Mouse (Mus musculus) left cerebral cortex, postnatal 36 days (tissue): ENCODE data around the gene Dcst2. TPM values are rescaled to one million over a fixed set of nuclear protein-coding genes. Genes with fewer than 3 reads are reported as not detected.

Experiments
- DNase-seq, 2 experiments: peaks; one replicate each; pipeline ENCODE4 v3.0.0; 2021 to 2022; ENCODE audit warnings: low spot score in 2 of 2, mixed read lengths in 1 of 2
- intact Hi-C: fragments of 180-260 bp; cut with DNase I; formaldehyde crosslinking; loops from one replicate; pipeline ENCODE4 v1.15.1; 2025
- total RNA-seq, 2 experiments: library from RNA; stranded (reverse); gene quantifications; 2 replicates each; pipeline ENCODE4 v1.2.3; 2021

Gene Dcst2
- total RNA-seq, 2 experiments from 2014 or later, result 0.23 to 0.39 TPM

- no peak for DNase-seq
- intact Hi-C loops, result loop anchor here (5.0 kb wide), 1 partner anchor 34 kb away; no protein-coding TSS in a partner anchor
Measured at GRCm38 (mm10) chr3:89351271-89351670, 10.5 kb upstream of the Dcst2 start.

- intact Hi-C loops, result loop anchor here (2.0 to 5.0 kb wide), 2 partner anchors 14 to 38 kb away; no protein-coding TSS in a partner anchor
- peak; percentile 82 to 86 for DNase-seq
Measured at GRCm38 (mm10) chr3:89354816-89355511, 6.8 kb upstream of the Dcst2 start.

GRCm38 (mm10) chr3:89355512-89355902 lies 6.3 kb upstream of the Dcst2 start:
- intact Hi-C loops, result loop anchor here (2.0 kb wide), 1 partner anchor 15 kb away; no protein-coding TSS in a partner anchor
- no peak for DNase-seq

DNA sequence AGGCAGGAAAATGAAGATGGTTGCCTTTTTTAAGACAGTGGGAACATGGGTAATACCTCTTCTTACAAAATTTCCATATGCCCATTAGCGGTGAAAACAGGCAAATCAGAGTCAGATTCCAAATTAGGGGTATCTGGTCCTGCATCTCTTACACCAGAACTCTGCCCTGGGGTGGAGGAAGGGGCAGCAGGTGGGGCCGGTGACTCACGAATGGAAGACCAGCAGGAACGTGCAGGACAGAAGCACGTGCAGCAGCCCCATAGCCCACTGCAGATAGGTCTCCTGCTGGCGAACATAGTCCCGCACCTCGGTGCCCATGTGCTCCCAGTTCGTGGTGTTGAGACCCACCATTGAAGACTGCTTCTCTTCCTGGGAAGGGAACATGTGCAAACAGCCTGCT lies 5.7 kb upstream of the Dcst2 start:
- intact Hi-C loops, result no loop called here
- no peak for DNase-seq

DNA sequence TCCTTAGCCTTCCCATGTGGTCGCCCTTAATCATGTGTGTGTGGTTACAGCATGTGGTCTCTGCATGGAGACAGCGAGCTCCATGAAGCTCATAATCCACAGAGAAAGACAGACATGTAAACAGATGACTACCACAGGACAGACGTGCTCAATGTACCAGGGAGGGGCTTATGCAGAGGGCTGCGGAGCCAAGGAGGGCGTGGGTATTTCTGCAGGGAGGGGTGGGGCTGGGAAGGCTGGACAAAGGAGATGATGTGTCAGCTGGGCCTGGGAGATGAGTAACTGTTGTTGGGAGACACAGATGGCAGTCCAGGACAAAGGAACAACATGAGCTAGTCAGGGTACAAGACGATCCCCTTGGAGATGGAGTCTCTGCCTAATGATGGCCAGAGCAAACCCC lies 2.1 kb upstream of the Dcst2 start:
- no peak for DNase-seq
- intact Hi-C loops, result no loop called here

DNA sequence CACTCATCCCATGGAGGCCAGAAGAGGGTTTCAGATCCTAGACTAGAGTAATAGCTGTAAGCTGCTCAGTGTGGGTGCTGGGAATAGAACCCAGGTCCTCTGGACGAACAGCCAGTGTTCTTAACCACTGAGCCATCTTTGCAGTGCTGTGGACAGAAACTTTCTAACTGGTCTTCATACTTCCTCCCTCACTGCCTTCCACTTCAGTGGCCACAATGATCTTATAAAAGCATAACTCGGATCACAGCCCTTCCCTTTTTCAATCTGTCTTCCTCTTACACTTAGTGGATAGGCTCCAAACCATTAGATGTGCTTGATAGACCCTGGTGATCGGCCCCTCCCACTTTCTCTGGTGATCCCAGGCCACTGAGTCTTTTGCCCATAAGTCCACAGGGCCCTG lies 1.5 kb upstream of the Dcst2 start:
- intact Hi-C loops, result no loop called here
- no peak for DNase-seq

DNA sequence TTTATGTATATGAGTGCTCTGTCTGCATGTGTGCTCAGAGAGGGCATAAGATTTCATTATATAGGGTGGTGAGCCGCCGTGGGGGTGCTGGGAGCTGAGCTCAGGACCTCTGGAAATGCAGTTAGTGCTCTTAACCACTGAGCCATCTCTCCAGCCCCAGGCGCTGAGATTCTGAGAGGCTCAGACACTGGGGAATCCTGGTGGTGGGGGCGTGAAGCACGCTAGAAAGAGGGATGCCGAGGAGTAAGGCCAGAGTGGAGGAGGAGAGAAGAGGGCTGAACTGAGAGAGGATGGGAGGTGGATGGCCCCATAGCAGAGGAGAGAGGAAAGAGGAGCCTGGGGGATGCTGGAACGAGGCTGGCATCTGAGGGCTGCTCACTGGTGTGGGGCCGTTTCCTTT lies 2.9 kb downstream of the Dcst2 start:
- no peak for DNase-seq
- intact Hi-C loops, result no loop called here

DNA sequence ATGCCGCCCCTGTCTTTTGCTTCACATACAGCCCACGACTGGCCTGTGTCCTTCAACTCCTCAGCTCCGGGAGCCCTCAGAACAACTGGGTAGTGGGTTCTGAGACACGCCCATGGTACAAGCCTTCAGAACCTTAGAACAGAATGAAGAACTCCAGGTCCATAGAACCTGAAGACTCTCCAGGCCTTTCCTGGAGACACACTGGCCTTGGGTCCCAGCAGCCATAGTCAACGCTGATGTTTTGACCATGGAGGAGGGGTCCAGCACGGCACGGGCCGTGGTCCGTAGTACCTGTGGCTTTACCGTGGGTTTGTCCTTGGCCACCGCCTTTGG lies 3.3 kb downstream of the Dcst2 start, which contains the start of gene Dcst1:
Gene Dcst1, minus strand, starts transcription at position 101 of the 333 bp plus-strand sequence.
- DNase-seq, result no peak
- intact Hi-C loops, result no loop called here

DNA sequence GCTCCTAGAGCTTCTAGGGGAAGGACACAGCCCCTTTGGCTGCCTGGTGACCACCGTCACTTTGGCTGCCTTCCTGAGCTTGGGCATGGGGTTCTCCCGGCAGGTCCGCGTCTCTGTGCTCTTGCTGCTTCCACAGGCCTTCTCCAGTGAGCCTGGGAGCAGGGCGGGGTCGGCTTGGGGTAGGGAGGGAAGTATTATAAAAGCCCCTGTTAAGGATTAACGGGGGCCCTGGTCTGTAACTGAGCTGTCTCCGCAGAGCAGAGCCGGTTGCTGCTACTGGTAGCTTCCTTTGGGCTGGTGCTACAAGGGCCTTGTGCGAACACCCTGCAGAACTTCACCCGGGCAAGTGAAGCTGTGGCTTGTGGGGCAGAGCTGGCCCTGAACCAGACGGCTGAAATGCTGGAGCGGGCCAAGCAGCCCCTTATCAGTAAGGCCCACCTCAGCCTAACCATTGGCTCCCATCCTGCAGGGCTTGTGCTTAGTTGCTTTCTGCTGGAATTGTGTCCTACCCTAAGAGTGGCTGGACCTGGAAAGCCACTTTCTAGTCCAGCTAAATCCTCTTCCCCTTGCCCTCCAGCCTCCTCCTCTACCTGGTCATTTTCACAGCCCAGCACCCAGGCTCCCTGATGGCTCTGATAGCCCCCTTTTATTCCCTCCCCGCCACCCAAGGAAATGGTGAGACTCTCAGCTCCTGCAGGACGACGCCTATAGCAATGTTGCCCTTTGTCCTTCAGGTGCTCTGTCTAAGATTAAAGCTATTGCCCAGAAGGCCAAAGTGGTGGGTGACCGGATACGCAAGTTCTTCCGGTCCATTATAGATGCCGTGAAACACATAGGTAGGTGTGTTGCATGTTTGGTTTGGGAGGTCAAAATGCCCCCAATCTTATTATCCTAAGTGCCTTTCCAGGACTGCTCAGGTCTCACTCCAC lies 4.0 kb downstream of the Dcst2 start:
- DNase-seq, result no peak
- intact Hi-C loops, result no loop called here

DNA sequence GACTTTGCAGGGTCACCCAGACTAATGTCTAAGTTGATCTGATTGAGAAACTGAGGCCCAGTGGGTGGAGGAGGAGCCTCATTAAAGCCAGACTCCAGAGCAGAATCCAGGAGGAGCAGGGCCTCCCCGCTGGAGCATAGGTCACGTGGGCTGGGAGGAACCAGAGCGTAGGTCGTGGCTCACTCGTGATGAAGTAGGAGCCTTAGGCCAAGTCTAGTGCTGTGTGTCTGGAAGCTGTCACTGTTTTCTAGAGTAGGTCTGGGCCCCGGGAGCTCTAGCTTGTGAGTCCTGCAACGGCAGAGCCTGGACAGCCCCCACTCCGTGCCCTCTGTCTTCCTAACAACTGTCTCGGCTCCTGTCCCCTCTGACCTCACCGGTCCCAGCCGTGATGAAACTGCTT lies 5.6 kb downstream of the Dcst2 start:
- DNase-seq, result no peak
- intact Hi-C loops, result no loop called here

DNA sequence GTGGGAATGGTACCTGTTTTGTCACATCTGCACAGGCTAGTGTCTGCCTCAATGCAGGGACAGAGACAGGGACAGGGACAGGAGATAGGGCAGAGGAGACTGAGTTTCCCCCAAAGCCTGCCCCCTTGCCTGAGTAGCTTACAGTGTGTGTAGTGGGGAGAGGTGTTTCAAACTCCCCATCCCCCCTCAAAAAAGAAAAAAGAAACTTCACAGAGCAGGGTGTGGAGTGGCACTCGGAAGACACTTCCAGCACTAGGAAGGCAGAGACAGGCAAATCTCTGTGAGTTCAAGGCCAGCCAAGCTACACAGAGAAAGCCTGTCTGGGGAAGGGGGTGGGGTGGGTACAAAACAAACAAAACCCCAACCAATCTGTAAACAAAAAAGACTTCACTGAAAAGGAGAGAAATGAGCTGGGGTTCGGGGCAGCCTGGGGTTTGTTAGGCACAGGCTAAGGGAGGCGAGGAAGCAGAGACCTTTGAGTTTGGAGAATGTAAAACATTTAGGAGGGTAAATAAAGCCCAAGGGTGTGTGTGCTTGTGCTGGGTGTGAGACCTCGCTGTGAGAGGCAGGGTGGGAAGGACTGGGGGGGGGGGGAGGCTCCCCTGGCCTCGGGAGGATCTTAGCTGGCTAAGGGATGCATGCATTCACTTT lies 11.9 kb downstream of the Dcst2 start:
- intact Hi-C loops, result loop anchor here (10.0 kb wide), 1 partner anchor 111 kb away; no protein-coding TSS in a partner anchor
- DNase-seq, result no peak

DNA sequence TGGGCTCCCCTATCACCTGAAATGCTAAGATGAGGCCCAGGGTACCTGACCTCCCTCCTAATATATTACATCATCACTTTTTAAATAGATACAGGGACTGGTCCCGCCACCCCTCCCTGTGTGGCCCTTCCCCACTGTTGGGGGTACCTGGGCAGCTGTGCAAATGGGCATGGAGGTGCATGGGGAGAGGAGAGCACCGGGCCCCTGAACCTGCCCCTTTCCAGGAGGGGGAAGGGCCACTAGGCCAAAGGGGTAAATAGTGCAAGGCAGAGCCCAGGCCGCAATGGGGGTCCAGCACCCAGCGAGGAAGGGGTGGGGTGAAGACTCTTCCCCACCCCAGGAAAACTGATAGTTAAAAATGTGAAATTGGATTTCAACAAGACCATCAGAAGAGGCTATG lies 16.1 kb downstream of the Dcst2 start:
- intact Hi-C loops, result loop anchor here (10.0 kb wide), 1 partner anchor 107 kb away; no protein-coding TSS in a partner anchor
- no peak for DNase-seq

DNA sequence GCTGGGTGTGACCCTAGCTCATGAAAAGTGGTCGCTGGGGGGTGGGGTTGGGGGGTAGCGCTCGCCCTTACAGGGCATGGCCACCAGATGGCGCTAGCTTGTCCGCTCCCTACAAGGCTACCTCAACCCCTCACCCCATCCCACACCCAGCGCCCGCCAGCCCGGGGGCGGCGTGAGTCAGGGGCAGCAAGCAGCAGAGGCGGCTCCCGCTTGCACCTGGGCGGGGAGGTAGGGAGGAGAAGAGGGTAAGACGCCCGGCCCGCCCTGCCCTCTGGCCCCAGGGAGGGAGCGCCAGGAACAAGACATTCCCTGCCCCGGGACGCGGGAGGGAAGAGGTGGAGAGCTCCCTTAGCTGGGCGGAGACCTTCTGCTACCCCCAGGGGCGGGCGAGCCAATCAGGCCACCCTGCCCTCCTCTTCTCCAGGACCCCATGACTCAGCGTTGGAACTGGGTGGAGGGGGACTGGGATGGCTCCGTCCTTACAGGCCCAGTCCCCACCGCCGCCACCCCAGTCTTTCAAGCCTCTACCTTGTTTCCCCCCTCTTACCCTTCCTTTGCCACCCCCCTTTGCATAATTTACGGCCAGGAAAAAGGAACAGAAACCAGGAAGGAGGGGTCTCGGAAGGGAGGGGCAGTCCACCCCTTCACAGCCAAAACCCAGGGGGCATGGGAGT lies 16.8 kb downstream of the Dcst2 start:
- intact Hi-C loops, result loop anchor here (10.0 kb wide), 1 partner anchor 106 kb away; no protein-coding TSS in a partner anchor
- peak; percentile 76 to 79 for DNase-seq

DNA sequence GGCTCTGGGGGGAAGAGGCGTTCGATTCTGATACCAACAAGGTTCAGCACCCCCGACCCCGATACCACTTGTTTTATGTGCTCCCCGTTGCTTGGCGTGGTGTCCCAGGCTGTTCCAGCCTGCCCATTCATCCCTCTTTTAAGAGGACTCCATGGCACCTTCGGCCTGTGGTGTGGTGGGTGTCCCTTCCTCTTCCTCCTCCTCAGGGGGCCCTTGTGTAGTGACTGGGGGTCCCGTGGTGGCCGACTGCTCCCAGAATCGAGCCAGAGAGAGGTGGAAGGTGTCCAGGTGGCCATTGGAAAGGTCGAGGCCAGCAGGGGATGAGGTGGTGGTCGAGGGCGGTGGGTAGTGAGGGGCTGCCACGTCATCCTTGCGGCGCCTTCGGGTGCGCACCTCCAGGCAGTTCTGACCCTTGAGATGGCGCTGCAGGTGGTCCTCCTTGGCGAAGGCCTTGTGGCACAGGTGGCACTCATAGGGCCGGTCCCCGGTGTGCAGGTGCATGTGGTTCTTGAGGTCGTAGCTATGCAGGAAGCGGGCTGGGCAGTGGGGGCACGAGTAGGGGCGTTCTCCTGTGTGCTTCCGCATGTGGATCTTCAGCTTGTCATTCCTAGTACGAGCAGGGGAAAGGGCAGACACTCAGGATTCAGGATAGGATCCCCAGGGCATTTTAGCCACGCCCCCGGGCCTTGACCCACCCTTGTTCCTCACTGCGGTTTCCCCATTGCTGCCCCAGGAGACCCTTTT lies 17.8 kb downstream of the Dcst2 start:
- DNase-seq, result no peak
- intact Hi-C loops, result loop anchor here (10.0 kb wide), 1 partner anchor 105 kb away; no protein-coding TSS in a partner anchor

DNA sequence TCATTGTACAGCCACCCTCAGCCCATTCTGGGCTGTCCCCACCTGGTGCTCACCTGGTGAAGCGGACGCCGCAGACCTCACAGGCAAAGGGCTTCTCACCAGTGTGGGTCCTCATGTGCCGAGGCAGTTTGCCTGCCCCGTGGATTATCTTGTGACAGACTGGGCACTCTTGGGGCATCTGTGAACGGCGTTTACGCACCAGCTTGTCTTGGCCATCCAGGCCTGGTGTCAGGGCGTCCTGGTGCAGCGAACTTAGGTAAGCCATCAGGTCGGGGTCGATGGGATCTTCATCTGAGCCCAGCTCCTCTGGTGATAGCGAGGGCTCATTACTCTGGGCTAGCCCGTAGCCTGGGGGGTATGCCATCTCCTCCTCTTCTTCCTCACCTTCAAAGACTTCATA lies 18.5 kb downstream of the Dcst2 start:
- intact Hi-C loops, result no loop called here

DNA sequence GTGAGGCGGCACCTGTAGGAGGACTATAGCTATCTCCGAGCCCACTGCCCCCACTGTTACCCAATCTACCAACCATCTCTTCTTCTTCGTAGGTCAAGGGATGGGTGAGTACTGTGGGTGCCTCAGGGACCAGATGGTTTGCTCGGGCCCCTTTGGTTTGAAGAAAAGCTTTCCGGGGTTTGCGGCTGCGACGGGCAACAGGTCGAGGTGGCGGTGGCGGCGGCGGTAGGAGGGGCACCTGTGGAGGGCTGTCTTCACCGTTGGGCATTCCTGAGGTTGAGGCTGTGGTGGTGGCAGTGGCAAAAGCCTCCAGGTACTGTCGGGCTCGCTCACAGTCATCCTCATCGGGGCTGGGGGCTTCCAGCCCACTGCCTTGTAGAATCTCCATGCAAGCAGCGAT lies 18.9 kb downstream of the Dcst2 start:
- DNase-seq, result no peak
- intact Hi-C loops, result no loop called here

More for the DNA sequence above, 18.5 kb downstream of the Dcst2 start:
- no peak for DNase-seq

DNA sequence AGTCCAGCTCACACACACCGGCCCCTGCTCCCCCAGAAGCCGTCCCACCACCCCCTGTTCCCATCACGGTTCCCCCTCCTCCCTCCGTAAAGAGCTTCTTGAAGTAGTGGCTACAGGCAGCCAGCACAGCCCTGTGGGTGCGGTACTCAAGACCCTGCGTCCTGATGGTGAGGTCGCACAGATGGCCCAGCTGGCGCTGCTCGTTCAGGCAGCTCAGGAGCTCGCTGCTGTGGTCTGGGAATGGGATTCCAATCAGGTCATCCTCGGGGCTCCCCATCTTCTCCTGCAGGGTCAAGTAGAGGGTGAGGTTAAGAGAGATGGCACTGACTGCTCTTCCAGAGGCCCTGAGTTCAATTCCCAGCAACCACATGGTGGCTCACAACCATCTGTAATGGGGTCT lies 19.5 kb downstream of the Dcst2 start:
- intact Hi-C loops, result no loop called here
- DNase-seq, result no peak

DNA sequence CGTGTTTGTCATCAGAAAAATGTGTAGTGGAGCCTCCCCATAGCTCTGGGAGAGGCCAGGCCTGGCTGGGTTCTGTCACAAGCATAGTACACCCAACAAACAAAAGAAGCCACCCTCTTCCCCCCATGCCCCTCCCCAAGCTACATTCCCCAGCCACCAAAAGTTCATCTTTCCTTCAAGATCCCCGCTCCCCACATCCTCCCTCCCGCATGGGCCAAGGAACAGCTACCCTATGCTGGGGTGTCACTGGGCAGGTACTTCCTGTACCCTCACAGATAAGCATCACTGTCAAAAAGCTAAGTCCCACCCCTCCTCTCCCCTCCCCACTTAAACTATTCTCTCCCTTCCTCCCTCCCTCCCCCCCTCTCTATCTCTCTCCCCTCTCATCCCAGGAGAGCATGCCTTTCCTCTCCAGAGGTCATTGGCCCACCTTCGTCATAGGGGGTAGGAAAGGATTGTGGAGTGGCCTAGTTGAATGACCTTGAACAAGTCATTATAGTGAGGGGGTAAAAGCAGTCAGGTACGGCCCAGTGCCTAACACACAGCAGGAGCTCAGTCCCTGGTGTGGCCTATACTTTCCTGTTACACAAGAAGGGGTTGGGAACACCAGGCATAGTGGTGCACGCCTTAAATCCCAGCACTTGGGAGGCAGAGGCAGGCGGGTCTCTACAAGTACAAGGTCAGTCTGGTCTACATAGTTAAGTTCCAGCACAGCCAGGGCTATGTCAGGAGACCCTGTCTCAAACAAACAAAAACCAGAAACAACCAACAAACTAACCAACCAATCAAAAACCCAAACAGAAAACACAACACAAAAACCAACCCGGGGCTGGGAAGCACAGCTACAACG lies 20.5 kb downstream of the Dcst2 start:
- intact Hi-C loops, result no loop called here
- DNase-seq, result no peak
